Mouse (Mus musculus) G1E (cell line): Measurements from ENCODE around the gene Bcl11b.

Experiments
- CTCF ChIP-seq: IDR thresholded peaks from 2 replicates; pipeline ENCODE4 v1.5.1; 2012; ENCODE audit warnings: low read depth, low read length, inconsistent platforms, mixed read lengths
- GATA1 ChIP-seq: IDR thresholded peaks from 2 replicates; pipeline ENCODE4 v1.6.1; 2012; ENCODE audit warnings: borderline replicate concordance, low read length, inconsistent platforms, mixed read lengths
- GATA2 ChIP-seq: IDR thresholded peaks from 2 replicates; pipeline ENCODE4 v1.6.1; 2012; ENCODE audit warnings: low read depth, low read length, inconsistent platforms, borderline replicate concordance
- TAL1 ChIP-seq: conservative IDR thresholded peaks from 2 replicates; pipeline ENCODE4 v1.6.1; 2012; ENCODE audit warnings: low read depth, low read length, inconsistent platforms, mixed read lengths

DNA sequence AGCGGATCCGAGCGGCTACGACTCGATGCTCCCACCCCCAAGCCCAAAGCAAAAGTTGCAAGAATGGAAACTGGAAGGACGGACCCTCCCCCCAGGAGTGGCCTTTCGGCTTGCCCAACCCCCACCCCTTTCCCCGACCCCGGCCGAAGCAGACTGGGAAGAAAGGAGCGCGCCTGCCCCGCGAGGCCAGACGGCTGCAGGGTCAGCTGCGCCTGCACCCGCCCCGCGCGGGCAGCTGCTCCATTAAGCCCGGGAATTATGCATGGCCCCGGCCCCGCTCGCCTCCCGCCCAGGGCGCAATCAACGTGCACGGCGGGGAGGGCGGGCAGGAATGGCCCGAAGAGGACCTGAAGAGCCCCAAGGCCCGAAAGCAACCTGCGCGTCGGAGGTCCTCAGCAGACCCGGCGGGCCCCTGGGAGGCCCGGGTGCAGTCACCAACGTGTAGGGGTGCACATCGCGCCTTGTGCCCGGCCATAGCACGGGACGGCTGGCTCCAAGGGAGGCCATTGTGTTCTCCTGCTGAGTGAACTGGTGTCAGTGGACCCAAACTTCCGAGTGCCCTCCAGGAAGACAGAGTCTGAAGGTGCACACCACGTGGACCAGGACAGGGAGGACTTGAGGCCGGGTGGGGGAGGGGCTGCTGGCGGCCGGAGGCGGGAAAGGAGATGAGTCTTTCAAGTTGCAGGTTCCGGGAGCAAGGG lies 23.0 kb downstream of the Bcl11b start:
- no peak for TF ChIP-seq CTCF
- TF ChIP-seq GATA1: no peak
- no peak for TF ChIP-seq TAL1
- no peak for TF ChIP-seq GATA2
